Mouse (Mus musculus) spleen, adult 2 months (tissue): ENCODE data around the gene Nat9. TPM values are rescaled to one million over a fixed set of nuclear protein-coding genes. Genes with fewer than 3 reads are reported as not detected.
A peak's percentile ranks its signal among the peaks of the same experiment; 100 is the strongest.

Source experiments
- DNase-seq, 2 experiments: peaks; one replicate each; pipeline versions ENCODE4 v3.0.0 to v3.0.0-alpha.2; 2012 to 2021; ENCODE audit warnings: low spot score in 2 of 2, low read depth in 1 of 2
- H3K27ac ChIP-seq: fragments of 200-500 bp; 2 replicates; pipeline ENCODE4 v1.5.1; 2012; ENCODE audit warnings: low read length, inconsistent platforms; ENCODE audit not compliant: insufficient read depth
- H3K27me3 ChIP-seq: fragments of 200-500 bp; 2 replicates; pipeline ENCODE4 v1.6.1; 2012; ENCODE audit warnings: mild to moderate bottlenecking, moderate library complexity, low read length, inconsistent platforms; ENCODE audit not compliant: control insufficient read depth, insufficient read depth
- H3K36me3 ChIP-seq: fragments of 200-500 bp; 2 replicates; pipeline ENCODE4 v1.6.1; 2012; ENCODE audit warnings: mild to moderate bottlenecking, low read length, inconsistent platforms; ENCODE audit not compliant: control insufficient read depth, insufficient read depth
- H3K4me1 ChIP-seq: fragments of 200-500 bp; 2 replicates; pipeline ENCODE4 v1.6.1; 2011; ENCODE audit warnings: inconsistent platforms; ENCODE audit not compliant: control insufficient read depth, insufficient read depth, insufficient read length
- H3K4me3 ChIP-seq: fragments of 200-500 bp; 2 replicates; pipeline ENCODE4 v1.5.1; 2011; ENCODE audit warnings: mild to moderate bottlenecking, inconsistent platforms; ENCODE audit not compliant: insufficient read depth, insufficient read length; ENCODE audit errors: extremely low read depth
- CTCF ChIP-seq: fragments of 200-500 bp; IDR thresholded peaks from 2 replicates; pipeline ENCODE4 v1.5.1; 2011; ENCODE audit warnings: mild to moderate bottlenecking, inconsistent platforms; ENCODE audit not compliant: insufficient read depth, insufficient read length, insufficient replicate concordance; ENCODE audit errors: extremely low read depth
- POLR2A ChIP-seq: fragments of 200-500 bp; IDR thresholded peaks from 2 replicates; pipeline ENCODE4 v1.6.1; 2011; ENCODE audit warnings: low read depth, low read length, inconsistent platforms
- WGBS: fragments of 180-500 bp; shearing (Covaris S2); methylation state at CpG from one replicate; pipeline ENCODE4 v1.1.7; 2018; 5-methylcytosine and 5-hydroxymethylcytosine counted together
- polyA plus RNA-seq: library from polyadenylated mRNA; depleted of rRNA; stranded (reverse); fragments of >200 nt; gene quantifications from 2 replicates; pipeline ENCODE4 v1.2.3, GENCODE M21; 2012; rRNA removed

Nat9 gene
- polyA plus RNA-seq, 1 experiment: 12.3 TPM

DNA sequence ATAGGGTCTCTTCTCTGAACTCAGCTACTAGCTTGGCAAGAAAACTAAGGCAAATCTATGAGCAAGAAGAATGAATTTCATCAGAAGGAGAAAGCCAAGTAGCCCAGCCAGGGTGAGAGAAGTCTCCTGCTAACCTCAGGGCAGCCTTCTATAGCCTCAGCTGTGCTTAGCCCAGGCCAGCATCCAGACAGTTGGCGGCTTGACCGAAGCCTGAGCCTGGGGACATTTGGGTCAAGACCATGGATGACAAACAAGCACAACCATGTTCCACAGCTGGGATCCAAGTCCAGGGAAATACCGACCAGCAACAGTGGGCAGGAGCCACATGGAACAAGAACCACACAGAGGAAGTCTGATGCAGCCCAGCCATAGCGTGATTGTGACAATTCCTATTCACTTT, 39.8 kb downstream of the Nat9 start:
- 91% methylated on average over 4 of the region's 4 CpGs for WGBS

DNA sequence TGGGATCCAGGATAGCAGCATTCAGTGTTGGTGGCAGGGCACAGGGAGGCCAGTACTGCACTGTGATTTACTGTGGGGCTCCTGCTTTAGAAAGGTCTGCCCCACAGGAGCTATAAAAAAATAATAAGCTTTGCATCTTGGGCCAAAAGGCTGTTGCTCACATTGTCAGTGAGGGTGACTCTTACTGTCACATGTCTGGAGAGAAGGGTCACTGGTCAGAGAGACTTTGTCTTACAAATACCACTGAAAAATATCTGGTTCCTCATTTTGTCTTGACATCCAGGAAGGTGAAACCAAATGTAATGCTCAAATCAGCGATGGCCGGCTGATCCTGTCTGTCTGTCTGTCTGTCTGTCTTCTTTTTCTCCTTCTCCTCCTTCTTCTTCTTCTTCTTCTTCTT, 45.7 kb downstream of the Nat9 start:
- 7% methylated on average over 2 of the region's 2 CpGs for WGBS
- Histone ChIP-seq H3K36me3 (no peaks in the 10 kb centered on the region), H3K4me3 (no peak overlapping the region), H3K27me3 (no peaks in the 10 kb centered on the region), H3K4me1 (peaks cover 8% of the 10 kb centered on the region; the same call in 1 of the 2 replicates), H3K27ac (peak overlapping the region; percentile 52; the same call in 1 of the 2 replicates)
- TF ChIP-seq CTCF (no peak), POLR2A (no peak)
- no peak for DNase-seq

More for the DNA sequence above, 39.8 kb downstream of the Nat9 start:
- Histone ChIP-seq H3K27me3 (no peaks in the 10 kb centered on the region), H3K27ac (no peak overlapping the region), H3K4me3 (no peak overlapping the region), H3K36me3 (no peaks in the 10 kb centered on the region), H3K4me1 (peaks cover 22% of the 10 kb centered on the region; the same call in 1 of the 2 replicates)
- no peak for DNase-seq
- no peak for TF ChIP-seq POLR2A
- no peak for TF ChIP-seq CTCF

DNA sequence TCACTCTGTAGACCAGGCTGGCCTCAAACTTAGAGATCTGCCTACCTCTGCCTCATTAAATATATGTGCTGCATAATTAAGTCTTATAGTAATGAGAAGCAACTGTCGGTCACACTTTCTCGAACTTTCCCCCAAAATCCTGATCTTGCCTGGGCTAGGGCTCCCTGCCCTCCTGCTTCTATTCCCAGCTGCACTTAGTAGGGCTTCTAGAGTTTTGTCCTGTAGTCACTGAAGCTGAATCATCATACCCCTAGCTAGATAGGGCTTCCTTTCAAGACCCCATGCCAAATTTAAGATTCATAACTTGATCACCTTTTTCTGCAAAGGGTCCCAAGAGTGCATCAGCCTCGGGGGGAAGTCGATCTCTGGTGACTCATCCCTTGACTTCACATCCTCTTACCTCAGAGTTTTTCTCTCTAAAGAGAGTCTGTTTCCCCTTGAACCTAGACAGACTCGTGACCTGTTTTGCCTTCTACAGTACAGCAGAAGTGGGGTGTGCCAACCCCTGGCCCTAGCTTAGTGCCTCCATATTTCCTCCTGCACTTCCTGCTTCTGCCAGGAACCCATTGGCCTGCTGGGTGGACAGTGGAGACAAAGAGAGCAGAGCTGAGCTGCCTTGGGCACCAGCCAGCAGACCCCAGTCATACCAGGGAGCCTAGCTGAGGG, 48.9 kb downstream of the Nat9 start:
- 40% methylated on average over 5 of the region's 5 CpGs for WGBS

DNA sequence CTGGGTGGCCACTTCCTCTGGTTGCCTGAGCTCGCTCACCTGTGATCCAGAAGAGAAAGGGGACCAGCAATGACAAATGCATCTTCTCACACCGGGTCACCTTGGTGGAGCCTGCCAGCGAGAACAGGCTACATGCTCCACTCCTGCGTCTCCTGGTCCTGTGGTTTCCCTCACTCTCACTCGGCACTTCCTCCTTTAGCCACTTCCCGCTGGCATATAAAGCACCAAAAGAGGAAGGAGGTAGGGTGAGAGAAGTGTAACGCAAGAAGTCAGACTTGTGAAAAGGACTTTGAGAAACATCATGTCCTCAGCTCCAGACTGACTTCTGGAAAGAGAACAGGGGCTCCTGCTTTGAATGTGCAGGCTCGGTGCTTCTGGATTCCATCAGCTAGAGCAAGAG, 53.9 kb downstream of the Nat9 start, which contains the start of gene Cd300lf:
Gene Cd300lf (minus strand): TSS at position 193 of the 400 bp plus-strand sequence.
- DNase-seq: peak; percentile 28 to 51
- Histone ChIP-seq H3K4me1 (peaks cover 6% of the 10 kb centered on the region; the same call in 1 of the 2 replicates), H3K27ac (peak within 1 kb of the TSS; percentile 70), H3K4me3 (peak within 1 kb of the TSS; percentile 46), H3K27me3 (no peaks in the 10 kb centered on the region), H3K36me3 (no peaks in the 10 kb centered on the region)
- TF ChIP-seq CTCF (no peak), POLR2A (no peak)
- 4% methylated on average over 8 of the region's 8 CpGs for WGBS

More for the DNA sequence above, 48.9 kb downstream of the Nat9 start:
- Histone ChIP-seq H3K4me1 (peaks cover 12% of the 10 kb centered on the region; the same call in 1 of the 2 replicates), H3K4me3 (no peak overlapping the region), H3K27me3 (no peaks in the 10 kb centered on the region), H3K27ac (peak overlapping the region; percentile 57), H3K36me3 (no peaks in the 10 kb centered on the region)
- TF ChIP-seq POLR2A (no peak), CTCF (no peak)
- peak in 1 of 2 experiments; percentile 42 for DNase-seq

Other genes with a start within 250 kb of the Nat9 start
- gene Cd300c, start 218.7 kb downstream of the Nat9 start, polyA plus RNA-seq: 5.8 and 10.8 TPM in 2 replicates
- 3.3 and 5.5 TPM in 2 replicates for gene Cd300ld, start 197.9 kb downstream of the Nat9 start, polyA plus RNA-seq
- gene Cd300c2, start 186.0 kb downstream of the Nat9 start, polyA plus RNA-seq: 26.0 and 32.8 TPM in 2 replicates
- gene Cd300ld2, start 171.7 kb downstream of the Nat9 start, polyA plus RNA-seq: 0.20 and 0.27 TPM in 2 replicates
- gene Cd300ld4, start 160.8 kb downstream of the Nat9 start, polyA plus RNA-seq: 0.93 and 1.3 TPM in 2 replicates
- 2.3 and 5.5 TPM in 2 replicates for gene Cd300ld5, start 150.1 kb downstream of the Nat9 start, polyA plus RNA-seq
- gene Cd300ld3, start 139.4 kb downstream of the Nat9 start, polyA plus RNA-seq: 13.1 and 29.1 TPM in 2 replicates
- 4.6 and 4.7 TPM in 2 replicates for gene Cd300e, start 125.7 kb downstream of the Nat9 start, polyA plus RNA-seq
- gene Rab37, start 96.4 kb downstream of the Nat9 start, polyA plus RNA-seq: 7.8 and 7.9 TPM in 2 replicates
- gene Cd300lf, start 53.9 kb downstream of the Nat9 start, polyA plus RNA-seq: 24.7 and 31.4 TPM in 2 replicates
- gene Slc9a3r1, start 24.5 kb downstream of the Nat9 start, polyA plus RNA-seq: 51.5 and 63.7 TPM in 2 replicates
- 16.3 and 16.5 TPM in 2 replicates for gene Tmem104, start 372 bp downstream of the Nat9 start, polyA plus RNA-seq
- 9.5 and 13.7 TPM in 2 replicates for gene Grin2c, start 79.4 kb upstream of the Nat9 start, polyA plus RNA-seq
- gene Fdxr, start 89.2 kb upstream of the Nat9 start, polyA plus RNA-seq: 18.7 and 24.6 TPM in 2 replicates
- 1.1 TPM in 2 replicates for gene Fads6, start 109.8 kb upstream of the Nat9 start, polyA plus RNA-seq
- gene Otop2, start 119.3 kb upstream of the Nat9 start, polyA plus RNA-seq: not detected in 2 replicates
- 2.0 TPM in 2 replicates for gene Ush1g, start 134.2 kb upstream of the Nat9 start, polyA plus RNA-seq
- gene Otop3, start 146.9 kb upstream of the Nat9 start, polyA plus RNA-seq: not detected in 2 replicates
- 17.9 and 18.3 TPM in 2 replicates for gene Hid1, start 179.9 kb upstream of the Nat9 start, polyA plus RNA-seq
- gene Cdr2l, start 194.1 kb upstream of the Nat9 start, polyA plus RNA-seq: 7.0 and 8.4 TPM in 2 replicates
- 42.8 and 48.3 TPM in 2 replicates for gene Mrpl58, start 215.9 kb upstream of the Nat9 start, polyA plus RNA-seq
- 34.5 and 40.4 TPM in 2 replicates for gene Atp5h, start 232.1 kb upstream of the Nat9 start, polyA plus RNA-seq
- 21.8 and 24.5 TPM in 2 replicates for gene Kctd2, start 232.3 kb upstream of the Nat9 start, polyA plus RNA-seq